Mouse (Mus musculus): ENCODE results near the gene Zdhhc13.

GRCm38 (mm10) chr7:48775436-48775835 is 13.4 kb upstream of the Zdhhc13 start:
- TF ChIP-seq POLR2A (IDR thresholded peaks at IDR 0.05; ENCODE audit: borderline replicate concordance, insufficient read depth, low read length) (no peak), CTCF (IDR thresholded peaks at IDR 0.05; ENCODE audit: borderline replicate concordance, insufficient read depth, low read depth, low read length) (no peak)
